Mouse (Mus musculus): ENCODE data around the gene Bcs1l. TPM values are rescaled to one million over a fixed set of nuclear protein-coding genes. Genes with fewer than 3 reads are reported as not detected.

Bcs1l gene
- total RNA-seq, 2 experiments from 2014 or later: 9.8 to 10.9 TPM

Other genes starting within 250 kb of the Bcs1l start
- gene Catip, start 226.2 kb upstream of the Bcs1l start, total RNA-seq (2015): 0.07 TPM in 1 of 2 replicates, not detected in the other
- 0.26 TPM in 1 of 2 replicates, not detected in the other for gene Catip, start 226.2 kb upstream of the Bcs1l start, total RNA-seq (2017)
- gene Slc11a1, start 213.1 kb upstream of the Bcs1l start, total RNA-seq (2015): 54.7 and 60.8 TPM in 2 replicates
- 46.2 and 48.1 TPM in 2 replicates for gene Slc11a1, start 213.1 kb upstream of the Bcs1l start, total RNA-seq (2017)
- gene Ctdsp1, start 196.8 kb upstream of the Bcs1l start, total RNA-seq (2015): 130 and 145 TPM in 2 replicates
- 53.2 and 61.1 TPM in 2 replicates for gene Ctdsp1, start 196.8 kb upstream of the Bcs1l start, total RNA-seq (2017)
- gene Vil1, start 178.9 kb upstream of the Bcs1l start, total RNA-seq (2015): not detected in 2 replicates
- not detected in 2 replicates for gene Vil1, start 178.9 kb upstream of the Bcs1l start, total RNA-seq (2017)
- 36.8 and 40.0 TPM in 2 replicates for gene Cnot9, start 82.2 kb upstream of the Bcs1l start, total RNA-seq (2015)
- 58.0 and 71.2 TPM in 2 replicates for gene Cnot9, start 82.2 kb upstream of the Bcs1l start, total RNA-seq (2017)
- gene Plcd4, start 45.4 kb upstream of the Bcs1l start, total RNA-seq (2015): not detected in 2 replicates
- gene Plcd4, start 45.4 kb upstream of the Bcs1l start, total RNA-seq (2017): not detected in 2 replicates
- gene Usp37, start 44.0 kb upstream of the Bcs1l start, total RNA-seq (2015): 14.7 and 18.0 TPM in 2 replicates
- gene Usp37, start 44.0 kb upstream of the Bcs1l start, total RNA-seq (2017): 23.0 and 26.4 TPM in 2 replicates
- 14.5 and 16.2 TPM in 2 replicates for gene Zfp142, start within 50 bp of the Bcs1l start, total RNA-seq (2015)
- 6.2 and 7.2 TPM in 2 replicates for gene Zfp142, start within 50 bp of the Bcs1l start, total RNA-seq (2017)
- gene Rnf25, start 13.1 kb downstream of the Bcs1l start, total RNA-seq (2015): 24.5 and 27.6 TPM in 2 replicates
- gene Rnf25, start 13.1 kb downstream of the Bcs1l start, total RNA-seq (2017): 38.1 and 41.3 TPM in 2 replicates
- gene Stk36, start 13.2 kb downstream of the Bcs1l start, total RNA-seq (2015): 1.8 TPM in 1 of 2 replicates, not detected in the other
- not detected in 2 replicates for gene Stk36, start 13.2 kb downstream of the Bcs1l start, total RNA-seq (2017)
- 9.3 and 10.1 TPM in 2 replicates for gene Ttll4, start 73.5 kb downstream of the Bcs1l start, total RNA-seq (2015)
- gene Ttll4, start 73.5 kb downstream of the Bcs1l start, total RNA-seq (2017): 9.4 and 12.2 TPM in 2 replicates
- 73.8 and 76.6 TPM in 2 replicates for gene Cyp27a1, start 125.3 kb downstream of the Bcs1l start, total RNA-seq (2015)
- gene Cyp27a1, start 125.3 kb downstream of the Bcs1l start, total RNA-seq (2017): 72.2 and 76.2 TPM in 2 replicates
- not detected in 2 replicates for gene Prkag3, start 160.9 kb downstream of the Bcs1l start, total RNA-seq (2015)
- not detected in 2 replicates for gene Prkag3, start 160.9 kb downstream of the Bcs1l start, total RNA-seq (2017)
- 0.11 and 0.14 TPM in 2 replicates for gene Wnt6, start 183.6 kb downstream of the Bcs1l start, total RNA-seq (2015)
- 0.55 and 1.1 TPM in 2 replicates for gene Wnt6, start 183.6 kb downstream of the Bcs1l start, total RNA-seq (2017)
- not detected in 2 replicates for gene Wnt10a, start 203.2 kb downstream of the Bcs1l start, total RNA-seq (2015)
- not detected in 2 replicates for gene Wnt10a, start 203.2 kb downstream of the Bcs1l start, total RNA-seq (2017)

Data from megakaryocyte, adult 5-6 weeks (primary cell).